In the genomic region with DNA sequence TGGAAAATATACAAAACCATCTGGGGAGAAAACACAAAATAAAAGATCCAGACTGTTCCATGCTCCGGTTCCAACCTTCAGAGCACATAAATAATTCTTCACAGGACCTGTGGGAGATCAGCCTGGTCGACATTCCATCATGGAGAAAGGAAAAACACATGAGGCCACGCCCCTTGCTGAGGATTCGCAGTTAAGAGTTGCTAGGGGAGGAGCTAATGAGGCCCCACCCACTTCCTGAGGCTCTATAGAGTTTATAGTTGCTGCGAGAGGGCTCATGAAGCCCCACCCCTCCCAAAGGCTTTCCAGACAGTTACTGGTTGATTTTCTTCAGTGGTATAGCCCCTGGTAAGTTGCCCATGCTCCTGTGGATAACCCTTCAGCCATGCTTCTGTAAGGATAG, we compare ENCODE assay signal across 11 mouse cellular contexts.
DNase-seq lines count a peak whose midpoint lies in the region.
"Had no signal": no experiment of that assay in that cellular context is flagged by ENCODE, and none has a peak within 500 bp of the region (broad histone marks: within the 10 kb centered on the region; RNA-seq: fewer than 3 reads in every experiment).

No protein-coding gene starts in this region.

- peak; percentile 69 to 77 for DNase-seq in kidney, postnatal 4 days
- DNase-seq in kidney, postnatal 14 days, result no peak
- peak; percentile 26 for DNase-seq in thymus, postnatal 4 days
- no peak for DNase-seq in thymus, postnatal 10 days (ENCODE audit: low spot score in 2 of 2)
- peak; percentile 17 for DNase-seq in NIH3T3 (ENCODE audit: low read depth)
- peak; percentile 55 for DNase-seq in testis, postnatal 14 days (ENCODE audit: low spot score)
- no peak for DNase-seq in Muller cell, postnatal 12 days (ENCODE audit: inconsistent ontology term)
- no peak for DNase-seq in MN1 (ENCODE audit: low spot score)
- DNase-seq: cerebellum, adult 18-20 months; cerebellum, postnatal 36 days; kidney, adult 18-20 months had no signal

Comparison
In these comparisons a context has a peak if more than half of its experiments do, and no peak if none do; other contexts are left out.
1. DNase-seq: peak in kidney, postnatal 4 days (2 of 2), thymus, postnatal 4 days (single experiment), NIH3T3 (single experiment) and testis, postnatal 14 days (single experiment); none in kidney, postnatal 14 days (single experiment), thymus, postnatal 10 days (0 of 2), Muller cell, postnatal 12 days (single experiment) and MN1 (single experiment).